11 mouse cellular contexts compared by ENCODE assay signal in the genomic region with DNA sequence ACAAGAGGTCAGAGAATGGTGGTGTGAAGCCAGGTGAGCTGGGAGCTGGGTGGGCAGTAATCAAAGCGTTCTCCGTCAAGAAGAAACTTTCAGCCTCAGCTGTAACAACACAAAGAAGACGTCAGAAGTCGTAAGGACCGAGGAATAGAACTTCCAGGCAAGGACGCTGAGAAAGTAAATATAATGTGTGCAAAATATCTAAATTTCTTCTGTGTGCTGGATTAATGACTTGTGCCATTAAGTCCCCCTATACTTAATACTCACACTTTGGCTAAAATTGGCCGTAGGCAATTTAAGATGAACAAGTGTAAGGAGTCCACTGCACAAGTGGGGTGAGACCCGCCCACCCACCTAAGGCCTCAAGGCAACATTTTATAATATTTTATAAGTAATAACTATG.
"Had no signal": no experiment of that assay in that cellular context is flagged by ENCODE, and none has a peak within 500 bp of the region (broad histone marks: within the 10 kb centered on the region; RNA-seq: fewer than 3 reads in every experiment).

No protein-coding gene starts in this region.

- DNase-seq: left cerebral cortex, postnatal 4 days; liver; liver, embryonic 13.5 days; liver, postnatal 0 days; lung, adult 18-20 months; lung, adult 2 months; lung, embryonic 14.5 days; lung, postnatal 10 days; lung, postnatal 36 days; lung, postnatal 4 days; midbrain, embryonic 14.5 days had no signal
